Mouse (Mus musculus) adrenal gland, adult (tissue): ENCODE measurements at regions not wholly inside any gene's neighbourhood (a gene's known extent, or its start where the extent isn't known, plus 50 kb on each side); places are given as distances from the start of the nearest gene placed in this dataset.

Experiments used
- DNase-seq, 2 experiments: peaks; one replicate each; pipeline ENCODE4 v3.0.0; 2022 to 2023; ENCODE audit warnings: low spot score in 1 of 2; ENCODE audit not compliant: inconsistent age in 2 of 2

GRCm38 (mm10) chr12:11981743-11982142, 280.2 kb upstream of the Fam49a start:
- DNase-seq: no peak

- DNase-seq: no peak
Measured at GRCm38 (mm10) chr12:11993513-11993912, 268.4 kb upstream of the Fam49a start.

- DNase-seq: no peak
Measured at GRCm38 (mm10) chr12:11999199-11999598, 262.7 kb upstream of the Fam49a start.

- no peak for DNase-seq
Measured at GRCm38 (mm10) chr12:12002414-12002813, 259.5 kb upstream of the Fam49a start.

GRCm38 (mm10) chr12:12010592-12010991, 251.3 kb upstream of the Fam49a start:
- no peak for DNase-seq

- peak in 1 of 2 experiments; percentile 17 for DNase-seq
Measured at GRCm38 (mm10) chr12:12023819-12024470, 238.0 kb upstream of the Fam49a start.

- DNase-seq: no peak
Measured at GRCm38 (mm10) chr12:12030039-12030550, 231.8 kb upstream of the Fam49a start.

- DNase-seq: no peak
Measured at GRCm38 (mm10) chr12:12034521-12034920, 227.4 kb upstream of the Fam49a start.

GRCm38 (mm10) chr12:12039217-12039616, 222.7 kb upstream of the Fam49a start:
- DNase-seq: no peak

- DNase-seq: no peak
Measured at GRCm38 (mm10) chr12:12062215-12062614, 199.7 kb upstream of the Fam49a start.

- no peak for DNase-seq
Measured at GRCm38 (mm10) chr12:12063910-12064309, 198.0 kb upstream of the Fam49a start.

- DNase-seq: no peak
Measured at GRCm38 (mm10) chr12:12064395-12064794, 197.5 kb upstream of the Fam49a start.

- peak in 1 of 2 experiments; percentile 24 for DNase-seq
Measured at GRCm38 (mm10) chr12:12088338-12088737, 173.6 kb upstream of the Fam49a start.
